Mouse (Mus musculus) liver, embryonic 14.5 days (tissue): Measurements from ENCODE around the gene Gm17651. TPM values are rescaled to one million over a fixed set of nuclear protein-coding genes. Genes with fewer than 3 reads are reported as not detected.
A peak's percentile ranks its signal among the peaks of the same experiment; 100 is the strongest.

Source experiments
- ATAC-seq: fragments of 200-750 bp; cut with Nextera tagmentation; 2 replicates; pipeline ENCODE4 v1.8.0; 2017; ENCODE audit warnings: moderate number of reproducible peaks, mild to moderate bottlenecking, moderate library complexity; ENCODE audit not compliant: insufficient read depth
- DNase-seq, 3 experiments: peaks; one replicate each; pipeline ENCODE4 v3.0.0-alpha.2; 2012 to 2013; ENCODE audit warnings: low read depth in 3 of 3, low spot score in 3 of 3
- H3K27ac ChIP-seq: fragments of 300-500 bp; sonication (generic); 2 replicates; pipeline ENCODE4 v1.5.1; 2014; ENCODE audit warnings: moderate library complexity, mild to moderate bottlenecking, control low read depth, inconsistent platforms
- H3K27me3 ChIP-seq: fragments of 300-500 bp; sonication (generic); 2 replicates; pipeline ENCODE4 v1.6.1; 2014; ENCODE audit warnings: mild to moderate bottlenecking, low read length, moderate library complexity; ENCODE audit not compliant: control insufficient read depth, insufficient read depth
- H3K36me3 ChIP-seq: fragments of 300-500 bp; sonication (generic); replicated peaks from 2 replicates; pipeline ENCODE4 v1.6.1; 2014; ENCODE audit warnings: low read depth; ENCODE audit not compliant: control insufficient read depth, insufficient read depth
- H3K4me1 ChIP-seq, 2 experiments: fragments of 200-500 bp in 1 of 2; fragments of 300-500 bp in 1 of 2; sonication (generic) in 1 of 2; replicated peaks; 2 replicates each; pipeline ENCODE4 v1.6.1; 2012 to 2014; ENCODE audit warnings: antibody characterized with exemption in 1 of 2, inconsistent platforms in 1 of 2, low read length in 1 of 2; ENCODE audit not compliant: control insufficient read depth in 2 of 2, insufficient read depth in 2 of 2
- H3K4me2 ChIP-seq: fragments of 300-500 bp; sonication (generic); 2 replicates; pipeline ENCODE4 v1.6.1; 2014; ENCODE audit warnings: low read depth, mild to moderate bottlenecking, control low read depth, moderate library complexity
- H3K4me3 ChIP-seq, 2 experiments: fragments of 200-500 bp in 1 of 2; fragments of 300-500 bp in 1 of 2; sonication (generic) in 1 of 2; 2 replicates each; pipeline ENCODE4 v1.5.1; 2012 to 2014; ENCODE audit warnings: low read depth in 2 of 2, low read length in 2 of 2, mild to moderate bottlenecking in 2 of 2, control low read depth in 1 of 2, inconsistent platforms in 1 of 2, moderate library complexity in 1 of 2; ENCODE audit not compliant: insufficient read depth in 1 of 2
- H3K9ac ChIP-seq: fragments of 300-500 bp; sonication (generic); replicated peaks from 2 replicates; pipeline ENCODE4 v1.6.1; 2014; ENCODE audit warnings: mild to moderate bottlenecking, control low read depth, moderate library complexity
- H3K9me3 ChIP-seq: fragments of 300-500 bp; sonication (generic); 2 replicates; pipeline ENCODE4 v1.6.1; 2016; ENCODE audit warnings: low read length, mixed read lengths; ENCODE audit not compliant: control insufficient read depth
- CTCF ChIP-seq: IDR thresholded peaks from 2 replicates; pipeline ENCODE4 v1.5.1; 2016; ENCODE audit warnings: antibody characterized with exemption, low read depth, control low read depth
- EP300 ChIP-seq: IDR thresholded peaks from 2 replicates; pipeline ENCODE4 v1.6.1; 2016; ENCODE audit warnings: antibody characterized with exemption, low read depth
- WGBS: fragments of 180-500 bp; shearing (Covaris S2); extraction: QIAGEN DNeasy Blood & Tissue Kit; methylation state at CpG from one replicate; pipeline ENCODE4 v1.1.7; 2014; ENCODE audit not compliant: insufficient replicate concordance; 5-methylcytosine and 5-hydroxymethylcytosine counted together
- microRNA-seq: library from miRNA; unstranded; fragments of <30 nt; microRNA quantifications from one replicate; pipeline ENCODE4, GENCODE M21; 2016
- polyA plus RNA-seq, 2 experiments: library from polyadenylated mRNA; depleted of rRNA in 1 of 2; stranded (reverse) in 1 of 2; unstranded in 1 of 2; fragments of >200 nt; fragmentation: Nextera tagmentation in 1 of 2; extraction: Ambion mirVana in 1 of 2; gene quantifications; 2 replicates each; pipeline versions ENCODE4 v1.2.1 to v1.2.3; 2012 to 2014

The Gm17651 gene
- polyA plus RNA-seq, 2 experiments, result not detected

- TF ChIP-seq EP300 (no peak), CTCF (no peak)
- peaks cover 4 to 9% of the 10 kb centered on the region in 2 experiments; a peak in 2 of 4 replicates for H3K4me1 ChIP-seq
- H3K27ac ChIP-seq, result peak overlapping the region; percentile 22; the same call in 1 of the 2 replicates
- peak overlapping the region in 1 of 2 experiments; percentile 64; a peak in 2 of 4 replicates for H3K4me3 ChIP-seq
- DNase-seq, result no peak
- H3K9me3 ChIP-seq, result no peaks in the 10 kb centered on the region
- H3K9ac ChIP-seq, result no peak overlapping the region
- no peaks in the 10 kb centered on the region for H3K27me3 ChIP-seq
- 69% methylated on average over 7 of the region's 7 CpGs for WGBS
- H3K36me3 ChIP-seq, result no peaks in the 10 kb centered on the region
- ATAC-seq, result peak; percentile 19; the same call in 1 of the 2 replicates
- H3K4me2 ChIP-seq, result peak overlapping the region; percentile 75
Observed at GRCm38 (mm10) chr3:97627893-97628292, 46.6 kb downstream of the Gm17651 start.

GRCm38 (mm10) chr3:97624611-97625010 is 49.9 kb downstream of the Gm17651 start:
- no peak for DNase-seq
- TF ChIP-seq EP300 (no peak), CTCF (no peak)
- Histone ChIP-seq H3K4me3 (no peak overlapping the region), H3K4me1 (peaks cover 4 to 9% of the 10 kb centered on the region in 2 experiments; a peak in 2 of 4 replicates), H3K4me2 (no peak overlapping the region), H3K27me3 (no peaks in the 10 kb centered on the region), H3K27ac (no peak overlapping the region), H3K9ac (no peak overlapping the region), H3K9me3 (no peaks in the 10 kb centered on the region), H3K36me3 (no peaks in the 10 kb centered on the region)
- ATAC-seq, result no peak
- WGBS, result 36% methylated on average over 2 of the region's 2 CpGs

Small RNA genes lying within 50 kb of the gene (microRNA-seq; reads per million reads assigned to microRNA genes)
- gene Mir7225, result not detected

Other genes with a start within 250 kb of the Gm17651 start
- 4.2 and 7.0 TPM in 2 replicates for gene Chd1l, start 64.5 kb downstream of the Gm17651 start, polyA plus RNA-seq (2012; rRNA removed)
- 10.3 and 11.6 TPM in 2 replicates for gene Chd1l, start 64.5 kb downstream of the Gm17651 start, polyA plus RNA-seq (2014; fragmentation: Nextera tagmentation; extraction: Ambion mirVana)
- 6.0 and 8.4 TPM in 2 replicates for gene Fmo5, start 45.9 kb downstream of the Gm17651 start, polyA plus RNA-seq (2012; rRNA removed)
- gene Fmo5, start 45.9 kb downstream of the Gm17651 start, polyA plus RNA-seq (2014; fragmentation: Nextera tagmentation; extraction: Ambion mirVana), result 11.3 and 13.3 TPM in 2 replicates
- gene Prkab2, start 16.5 kb downstream of the Gm17651 start, polyA plus RNA-seq (2012; rRNA removed), result 1.6 and 2.1 TPM in 2 replicates
- gene Prkab2, start 16.5 kb downstream of the Gm17651 start, polyA plus RNA-seq (2014; fragmentation: Nextera tagmentation; extraction: Ambion mirVana), result 1.1 and 1.3 TPM in 2 replicates
- gene Pde4dip, start 214.0 kb upstream of the Gm17651 start, polyA plus RNA-seq (2012; rRNA removed), result 2.3 and 4.0 TPM in 2 replicates
- 5.8 and 6.7 TPM in 2 replicates for gene Pde4dip, start 214.0 kb upstream of the Gm17651 start, polyA plus RNA-seq (2014; fragmentation: Nextera tagmentation; extraction: Ambion mirVana)
- gene Sec22b, start 226.5 kb upstream of the Gm17651 start, polyA plus RNA-seq (2012; rRNA removed), result 16.9 and 22.6 TPM in 2 replicates
- 57.7 and 63.5 TPM in 2 replicates for gene Sec22b, start 226.5 kb upstream of the Gm17651 start, polyA plus RNA-seq (2014; fragmentation: Nextera tagmentation; extraction: Ambion mirVana)